19 mouse cellular contexts compared by ENCODE assay signal in the genomic region with DNA sequence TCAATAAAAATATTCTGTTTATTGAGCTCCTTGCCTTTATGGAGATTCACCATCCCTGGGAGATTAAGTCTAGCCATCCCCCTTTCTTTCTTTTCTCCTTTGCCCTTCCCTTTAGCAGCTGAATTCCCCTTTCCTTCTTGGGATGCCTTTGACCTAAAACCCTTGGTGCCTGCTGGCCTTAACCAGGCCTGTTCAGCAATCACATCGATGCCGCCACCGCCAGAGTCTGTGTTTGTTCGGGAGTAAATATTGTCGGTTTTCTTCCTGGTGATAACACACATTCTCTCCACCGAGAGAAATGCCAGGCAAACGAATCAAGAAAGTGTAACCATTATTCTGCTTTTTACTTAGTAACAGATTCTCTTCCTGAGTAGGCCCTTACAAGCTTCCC. TPM values are rescaled to one million over a fixed set of nuclear protein-coding genes. Genes with fewer than 3 reads are reported as not detected.
DNase-seq lines count a peak whose midpoint lies in the region; ATAC-seq and TF ChIP-seq lines count a peak whose summit lies in the region.
"Had no signal": no experiment of that assay in that cellular context is flagged by ENCODE, and none has a peak within 500 bp of the region (broad histone marks: within the 10 kb centered on the region; RNA-seq: fewer than 3 reads in every experiment).

No protein-coding gene starts in this region.

- peaks cover 95% of the 10 kb centered on the region for H3K27me3 ChIP-seq in forebrain, embryonic 11.5 days (ENCODE audit: control insufficient read depth, insufficient read depth, low read length)
- peaks cover 94% of the 10 kb centered on the region for H3K27me3 ChIP-seq in forebrain, embryonic 12.5 days
- peaks cover 49% of the 10 kb centered on the region for H3K27me3 ChIP-seq in thymus, adult 2 months (ENCODE audit: control insufficient read depth, insufficient read depth, low read length)
- H3K27me3 ChIP-seq in limb, embryonic 12.5 days = peaks cover 3% of the 10 kb centered on the region; the same call in 1 of the 2 replicates

- H3K4me1 ChIP-seq in forebrain, embryonic 11.5 days (replicated peaks; ENCODE audit: control insufficient read depth, insufficient read depth, low read length) = 0 out of 2 replicates have a peak, but pooled peaks cover 3% of the 10 kb centered on the region
- H3K4me1 ChIP-seq in forebrain, embryonic 12.5 days = 0 out of 2 replicates have a peak, but pooled peaks cover 4% of the 10 kb centered on the region
- H3K4me1 ChIP-seq in thymus, adult 2 months (replicated peaks; ENCODE audit: control insufficient read depth, insufficient read depth, low read length) = peaks cover 5% of the 10 kb centered on the region; the same call in 1 of the 2 replicates
- peaks cover 49% of the 10 kb centered on the region for H3K4me1 ChIP-seq in limb, embryonic 12.5 days (replicated peaks)
- H3K4me1 ChIP-seq: stomach, embryonic 15.5 days had no signal

- no peak overlapping the region for H3K9ac ChIP-seq in forebrain, embryonic 11.5 days (ENCODE audit: low read length)
- no peak overlapping the region for H3K9ac ChIP-seq in forebrain, embryonic 12.5 days
- peak overlapping the region; percentile 100 for H3K9ac ChIP-seq in limb, embryonic 12.5 days (replicated peaks)
- H3K9ac ChIP-seq: stomach, embryonic 15.5 days had no signal

- H3K9me3 ChIP-seq in forebrain, embryonic 11.5 days (ENCODE audit: control insufficient read depth, low read length) = no peaks in the 10 kb centered on the region
- H3K9me3 ChIP-seq in forebrain, embryonic 12.5 days = no peaks in the 10 kb centered on the region
- H3K9me3 ChIP-seq in limb, embryonic 12.5 days = no peaks in the 10 kb centered on the region
- H3K9me3 ChIP-seq: stomach, embryonic 15.5 days had no signal

- WGBS in forebrain, embryonic 11.5 days = 4% methylated on average over 7 of the region's 7 CpGs
- WGBS in forebrain, embryonic 12.5 days = 2% methylated on average over 7 of the region's 7 CpGs
- 57% methylated on average over 7 of the region's 7 CpGs for WGBS in thymus, adult 2 months
- WGBS in limb, embryonic 12.5 days = 4% methylated on average over 7 of the region's 7 CpGs

- no peak for ATAC-seq in forebrain, embryonic 11.5 days (replicated peaks; ENCODE audit: low FRiP score)
- ATAC-seq in forebrain, embryonic 12.5 days (ENCODE audit: low FRiP score) = no peak
- no peak for ATAC-seq in limb, embryonic 12.5 days (ENCODE audit: insufficient number of reproducible peaks, insufficient read depth, low FRiP score, low TSS enrichment, low read depth)
- ATAC-seq: forebrain, embryonic 16.5 days had no signal

- no peak for TF ChIP-seq POLR2A in thymus, adult 2 months (IDR thresholded peaks at IDR 0.05; ENCODE audit: control insufficient read depth, extremely low read depth, insufficient read depth, low read length, poor library complexity)

- H3K4me2 ChIP-seq in forebrain, embryonic 11.5 days (ENCODE audit: low read depth, low read length, severe bottlenecking) = no peak overlapping the region
- no peak overlapping the region for H3K4me2 ChIP-seq in forebrain, embryonic 12.5 days
- peak overlapping the region; percentile 96 for H3K4me2 ChIP-seq in limb, embryonic 12.5 days
- H3K4me2 ChIP-seq: stomach, embryonic 15.5 days had no signal

- H3K36me3 ChIP-seq in forebrain, embryonic 11.5 days (ENCODE audit: control insufficient read depth, insufficient read depth, low read length) = no peaks in the 10 kb centered on the region
- H3K36me3 ChIP-seq in forebrain, embryonic 12.5 days (replicated peaks) = no peaks in the 10 kb centered on the region
- H3K36me3 ChIP-seq in thymus, adult 2 months (ENCODE audit: control insufficient read depth, insufficient read depth, low read length) = no peaks in the 10 kb centered on the region
- peaks cover 25% of the 10 kb centered on the region for H3K36me3 ChIP-seq in limb, embryonic 12.5 days
- H3K36me3 ChIP-seq: stomach, embryonic 15.5 days had no signal

- peak; percentile 46 for DNase-seq in forebrain, embryonic 11.5 days (ENCODE audit: low spot score)
- peak; percentile 8 for DNase-seq in thymus, postnatal 4 days
- no peak for DNase-seq in thymus, adult 2 months
- no peak for DNase-seq in cerebellum, adult 9-10 months
- no peak for DNase-seq in ovary, postnatal 10 days (ENCODE audit: low spot score)
- DNase-seq in frontal cortex, postnatal 25 days (ENCODE audit: low spot score in 2 of 2) = no peak
- DNase-seq: adrenal gland, postnatal 10 days; cerebellum, postnatal 36 days; heart, adult 18-20 months; lung, postnatal 36 days; midbrain, embryonic 14.5 days had no signal

- no peak for TF ChIP-seq CTCF in thymus, adult 2 months (IDR thresholded peaks at IDR 0.05; ENCODE audit: borderline replicate concordance, control insufficient read depth, extremely low read depth, insufficient read depth, low read length, poor library complexity)

- H3K27ac ChIP-seq in forebrain, embryonic 11.5 days (ENCODE audit: low read depth, low read length) = no peak overlapping the region
- no peak overlapping the region for H3K27ac ChIP-seq in forebrain, embryonic 12.5 days
- H3K27ac ChIP-seq in thymus, adult 2 months (ENCODE audit: control insufficient read depth, insufficient read depth, low read length) = no peak overlapping the region
- H3K27ac ChIP-seq in limb, embryonic 12.5 days = peak overlapping the region; percentile 100
- H3K27ac ChIP-seq: stomach, embryonic 15.5 days had no signal

- H3K4me3 ChIP-seq in forebrain, embryonic 11.5 days (ENCODE audit: low read depth, low read length) = no peak overlapping the region
- H3K4me3 ChIP-seq in forebrain, embryonic 12.5 days (replicated peaks) = no peak overlapping the region
- no peak overlapping the region for H3K4me3 ChIP-seq in thymus, adult 2 months (ENCODE audit: control insufficient read depth, insufficient read depth, low read length)
- H3K4me3 ChIP-seq in limb, embryonic 12.5 days (replicated peaks) = peak overlapping the region; percentile 99
- H3K4me3 ChIP-seq: stomach, embryonic 15.5 days had no signal

RNA-seq across cellular contexts. Expression of gene Hoxa10, which starts 2.5 kb away (rescaled TPM):
- not detected in 2 replicates for polyA plus RNA-seq in forebrain, embryonic 11.5 days (2014; fragmentation: Nextera tagmentation; extraction: Ambion mirVana)
- polyA plus RNA-seq in forebrain, embryonic 12.5 days (2016; fragmentation: Nextera tagmentation; extraction: Ambion mirVana) = not detected in 2 replicates
- not detected in 2 replicates for polyA plus RNA-seq in thymus, adult 2 months (2012; rRNA removed)
- 272 and 294 TPM in 2 replicates for polyA plus RNA-seq in limb, embryonic 12.5 days (2016; fragmentation: Nextera tagmentation; extraction: Ambion mirVana)
- polyA plus RNA-seq: embryonic facial prominence, embryonic 14.5 days; forebrain, embryonic 16.5 days; midbrain, embryonic 14.5 days; small intestine, adult 2 months had no signal

RNA-seq across cellular contexts. Expression of gene Hoxa9, which starts 7.3 kb away (rescaled TPM):
- not detected in 2 replicates for polyA plus RNA-seq in forebrain, embryonic 11.5 days (2014; fragmentation: Nextera tagmentation; extraction: Ambion mirVana)
- not detected in 2 replicates for polyA plus RNA-seq in forebrain, embryonic 12.5 days (2016; fragmentation: Nextera tagmentation; extraction: Ambion mirVana)
- polyA plus RNA-seq in thymus, adult 2 months (2012; rRNA removed) = 0.26 and 0.56 TPM in 2 replicates
- 74.7 and 77.4 TPM in 2 replicates for polyA plus RNA-seq in limb, embryonic 12.5 days (2016; fragmentation: Nextera tagmentation; extraction: Ambion mirVana)
- polyA plus RNA-seq: forebrain, embryonic 16.5 days; midbrain, embryonic 14.5 days; small intestine, adult 2 months had no signal

RNA-seq across cellular contexts. Expression of gene Hoxa11, which starts 7.5 kb away (rescaled TPM):
- not detected in 2 replicates for polyA plus RNA-seq in forebrain, embryonic 11.5 days (2014; fragmentation: Nextera tagmentation; extraction: Ambion mirVana)
- not detected in 2 replicates for polyA plus RNA-seq in forebrain, embryonic 12.5 days (2016; fragmentation: Nextera tagmentation; extraction: Ambion mirVana)
- polyA plus RNA-seq in thymus, adult 2 months (2012; rRNA removed) = not detected in 2 replicates
- 88.2 and 96.8 TPM in 2 replicates for polyA plus RNA-seq in limb, embryonic 12.5 days (2016; fragmentation: Nextera tagmentation; extraction: Ambion mirVana)
- polyA plus RNA-seq: embryonic facial prominence, embryonic 14.5 days; forebrain, embryonic 16.5 days; large intestine, adult 2 months; liver, embryonic 16.5 days; midbrain, embryonic 14.5 days; small intestine, adult 2 months had no signal

RNA-seq across cellular contexts. Expression of gene Hoxa7, which starts 16.5 kb away (rescaled TPM):
- polyA plus RNA-seq in forebrain, embryonic 11.5 days (2014; fragmentation: Nextera tagmentation; extraction: Ambion mirVana) = not detected in 2 replicates
- not detected in 2 replicates for polyA plus RNA-seq in forebrain, embryonic 12.5 days (2016; fragmentation: Nextera tagmentation; extraction: Ambion mirVana)
- 2.5 and 3.4 TPM in 2 replicates for polyA plus RNA-seq in thymus, adult 2 months (2012; rRNA removed)
- 11.7 and 13.8 TPM in 2 replicates for polyA plus RNA-seq in limb, embryonic 12.5 days (2016; fragmentation: Nextera tagmentation; extraction: Ambion mirVana)
- polyA plus RNA-seq: forebrain, embryonic 16.5 days; midbrain, embryonic 14.5 days had no signal

RNA-seq across cellular contexts. Expression of gene Hoxa13, which starts 22.5 kb away (rescaled TPM):
- not detected in 2 replicates for polyA plus RNA-seq in forebrain, embryonic 11.5 days (2014; fragmentation: Nextera tagmentation; extraction: Ambion mirVana)
- not detected in 2 replicates for polyA plus RNA-seq in forebrain, embryonic 12.5 days (2016; fragmentation: Nextera tagmentation; extraction: Ambion mirVana)
- not detected in 2 replicates for polyA plus RNA-seq in thymus, adult 2 months (2012; rRNA removed)
- 33.1 and 34.1 TPM in 2 replicates for polyA plus RNA-seq in limb, embryonic 12.5 days (2016; fragmentation: Nextera tagmentation; extraction: Ambion mirVana)
- polyA plus RNA-seq: embryonic facial prominence, embryonic 14.5 days; forebrain, embryonic 16.5 days; large intestine, adult 2 months; liver, embryonic 16.5 days; midbrain, embryonic 14.5 days; small intestine, adult 2 months; stomach, embryonic 15.5 days had no signal

Comparison
In these comparisons a context has a peak if more than half of its experiments do, and no peak if none do; other contexts are left out.
1. DNase-seq: peak in forebrain, embryonic 11.5 days (single experiment) and thymus, postnatal 4 days (single experiment); none in thymus, adult 2 months (single experiment), cerebellum, adult 9-10 months (single experiment), ovary, postnatal 10 days (single experiment) and frontal cortex, postnatal 25 days (0 of 2).
2. RNA of gene Hoxa10, which starts 2.5 kb away (polyA plus RNA-seq): 272 to 294 TPM in limb, embryonic 12.5 days; not detected in forebrain, embryonic 11.5 days, not detected in forebrain, embryonic 12.5 days and not detected in thymus, adult 2 months; every median in the first group is over 100 times any median in the second.
3. RNA of gene Hoxa9, which starts 7.3 kb away (polyA plus RNA-seq): 74.7 to 77.4 TPM in limb, embryonic 12.5 days; 0.26 to 0.56 TPM in thymus, adult 2 months, not detected in forebrain, embryonic 11.5 days and not detected in forebrain, embryonic 12.5 days; every median in the first group is over 10 times any median in the second.
4. RNA of gene Hoxa11, which starts 7.5 kb away (polyA plus RNA-seq): 88.2 to 96.8 TPM in limb, embryonic 12.5 days; not detected in forebrain, embryonic 11.5 days, not detected in forebrain, embryonic 12.5 days and not detected in thymus, adult 2 months; every median in the first group is over 10 times any median in the second.